ENCODE assay signal across 7 mouse cellular contexts in the genomic region with DNA sequence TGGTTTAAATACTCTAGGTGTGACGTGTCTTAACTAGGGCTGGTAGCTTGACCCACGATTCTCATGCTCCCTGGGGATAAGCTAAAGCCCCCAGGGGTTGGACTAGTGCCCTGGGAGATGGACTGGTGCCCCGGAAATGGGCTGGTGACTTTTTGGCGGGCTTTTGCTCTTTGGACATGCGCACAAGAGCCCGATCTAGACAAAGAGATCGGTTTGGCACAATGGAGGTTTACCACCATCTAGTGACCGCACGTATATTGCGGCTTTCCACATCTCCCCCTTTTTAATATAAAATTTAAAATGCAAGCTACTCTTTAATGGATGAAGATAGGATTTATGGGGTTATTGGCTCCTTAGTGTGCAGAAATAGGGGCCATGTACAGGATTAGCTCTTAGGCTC. TPM values are rescaled to one million over a fixed set of nuclear protein-coding genes. Genes with fewer than 3 reads are reported as not detected.
DNase-seq lines count a peak whose midpoint lies in the region; ATAC-seq and TF ChIP-seq lines count a peak whose summit lies in the region.
"Not testable (repeated sequence)": the region's sequence is repeated elsewhere in the genome, so short reads cannot be mapped to it uniquely, and the experiment has no call there.

No protein-coding gene starts in this region.

- not testable (repeated sequence) for TF ChIP-seq EP300 in liver, postnatal 0 days (IDR thresholded peaks at IDR 0.05; ENCODE audit: low read depth); stomach, postnatal 0 days (optimal IDR thresholded peaks at IDR 0.05)

- not testable (repeated sequence) for H3K36me3 ChIP-seq in liver, postnatal 0 days (replicated peaks; ENCODE audit: insufficient read depth, low read length); stomach, postnatal 0 days (ENCODE audit: control insufficient read depth, insufficient read depth, low read length)

- H3K27me3 ChIP-seq in Patski; liver, postnatal 0 days (ENCODE audit: insufficient read depth, low read length); stomach, postnatal 0 days (ENCODE audit: control insufficient read depth, insufficient read depth, low read length): not testable (repeated sequence)

- H3K4me2 ChIP-seq in liver, postnatal 0 days (ENCODE audit: low read depth, low read length); stomach, postnatal 0 days (replicated peaks; ENCODE audit: low read depth): not testable (repeated sequence)

- H3K9me3 ChIP-seq in liver, postnatal 0 days (ENCODE audit: low read length); stomach, postnatal 0 days (ENCODE audit: control insufficient read depth, low read length): not testable (repeated sequence)

- POLR2A ChIA-PET in Patski (lab: Charles Lee): not testable (repeated sequence)

- not testable (repeated sequence) for ATAC-seq in Patski; liver, postnatal 0 days; stomach, postnatal 0 days (ENCODE audit: low FRiP score, low TSS enrichment)

- H3K27ac ChIP-seq in liver, postnatal 0 days (ENCODE audit: low read depth); stomach, postnatal 0 days (replicated peaks): not testable (repeated sequence)

- 77% methylated on average over 10 of the region's 10 CpGs for WGBS in liver, postnatal 0 days (ENCODE audit: insufficient replicate concordance)
- WGBS in stomach, postnatal 0 days: 86% methylated on average over 10 of the region's 10 CpGs

- TF ChIP-seq CTCF in Patski (IDR thresholded peaks at IDR 0.05): peak; percentile 12
- TF ChIP-seq CTCF in liver, postnatal 0 days (IDR thresholded peaks at IDR 0.05; ENCODE audit: low read depth): 0 out of 2 replicates have a peak, but pooled peaks have one; percentile 31
- TF ChIP-seq CTCF in stomach, postnatal 0 days (IDR thresholded peaks at IDR 0.05; ENCODE audit: low read depth): peak; percentile 44

- H3K4me1 ChIP-seq in liver, postnatal 0 days (ENCODE audit: insufficient read depth); stomach, postnatal 0 days (replicated peaks; ENCODE audit: control insufficient read depth, insufficient read depth): not testable (repeated sequence)

- not testable (repeated sequence) for H3K4me3 ChIP-seq in liver, postnatal 0 days (ENCODE audit: low read depth, low read length); stomach, postnatal 0 days (ENCODE audit: low read depth, low read length)

- CTCF ChIA-PET in Patski (lab: Charles Lee): not testable (repeated sequence)

- in situ Hi-C loops in Patski (cut with MboI; ENCODE audit: low pct_unique_long_range_greater_than_20kb): loop anchor here (25.0 kb wide), 1 partner anchor 528 kb away; no protein-coding TSS in a partner anchor

- not testable (repeated sequence) for H3K9ac ChIP-seq in liver, postnatal 0 days (replicated peaks); stomach, postnatal 0 days (ENCODE audit: low read length)

- DNase-seq in CD4-positive, CD25-positive, alpha-beta regulatory T cell, adult 2 months (ENCODE audit: low read depth, low spot score): peak; percentile 7
- DNase-seq in Patski (ENCODE audit: low read depth, low spot score); liver, postnatal 0 days; stomach, postnatal 0 days (ENCODE audit: low spot score): not testable (repeated sequence)
- DNase-seq in cerebellum, postnatal 14 days: peak; percentile 4 to 8
- peak; percentile 10 for DNase-seq in induced T-regulatory cell, adult 2 months (ENCODE audit: low read depth)
- DNase-seq in kidney, postnatal 4 days: peak; percentile 7 to 9

RNA-seq across cellular contexts. Expression of gene Zfp932, which starts 19.5 kb away (rescaled TPM):
- 9.0 TPM for polyA plus RNA-seq in Patski (2021)
- 5.2 and 6.3 TPM in 2 replicates for polyA plus RNA-seq in liver, postnatal 0 days (2015; fragmentation: Nextera tagmentation; extraction: Ambion mirVana)
- 20.1 and 20.3 TPM in 2 replicates for polyA plus RNA-seq in stomach, postnatal 0 days (2015; fragmentation: Nextera tagmentation; extraction: Ambion mirVana)

RNA-seq across cellular contexts. Expression of gene Gm17655, which starts 56.5 kb away (rescaled TPM):
- 8.2 TPM for polyA plus RNA-seq in Patski (2021)
- 0.62 and 1.2 TPM in 2 replicates for polyA plus RNA-seq in liver, postnatal 0 days (2015; fragmentation: Nextera tagmentation; extraction: Ambion mirVana)
- 1.6 and 1.7 TPM in 2 replicates for polyA plus RNA-seq in stomach, postnatal 0 days (2015; fragmentation: Nextera tagmentation; extraction: Ambion mirVana)
